Mouse (Mus musculus) fibroblast of lung, adult 2 months (primary cell): Measurements from ENCODE around the gene Sgms2.
"Not testable (repeated sequence)": the region's sequence is repeated elsewhere in the genome, so short reads cannot be mapped to it uniquely, and the experiment has no call there.

Experiments
- DNase-seq: peaks from one replicate; pipeline ENCODE4 v3.0.0-alpha.2; 2011; ENCODE audit warnings: low read depth

Sgms2 gene

DNA sequence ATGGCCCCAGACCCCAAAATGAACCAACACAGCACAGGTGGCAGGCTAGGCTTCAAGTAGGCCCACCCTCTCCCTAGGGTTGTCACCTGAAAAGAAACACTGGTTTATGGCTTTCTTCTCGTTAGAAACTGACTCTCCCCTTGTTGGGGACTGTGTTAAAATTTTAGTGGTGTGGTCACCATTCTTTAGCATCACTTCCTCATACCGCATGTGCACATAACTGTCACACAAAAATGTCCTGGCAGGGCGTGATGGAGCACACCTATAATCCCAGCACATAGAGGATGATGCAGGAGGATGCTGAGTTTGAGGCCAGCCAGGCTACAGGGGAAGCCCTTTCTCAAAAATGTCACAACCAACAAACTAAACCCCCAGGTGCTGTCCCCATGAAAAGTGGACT lies 133.6 kb downstream of the Sgms2 start:
- no peak for DNase-seq

DNA sequence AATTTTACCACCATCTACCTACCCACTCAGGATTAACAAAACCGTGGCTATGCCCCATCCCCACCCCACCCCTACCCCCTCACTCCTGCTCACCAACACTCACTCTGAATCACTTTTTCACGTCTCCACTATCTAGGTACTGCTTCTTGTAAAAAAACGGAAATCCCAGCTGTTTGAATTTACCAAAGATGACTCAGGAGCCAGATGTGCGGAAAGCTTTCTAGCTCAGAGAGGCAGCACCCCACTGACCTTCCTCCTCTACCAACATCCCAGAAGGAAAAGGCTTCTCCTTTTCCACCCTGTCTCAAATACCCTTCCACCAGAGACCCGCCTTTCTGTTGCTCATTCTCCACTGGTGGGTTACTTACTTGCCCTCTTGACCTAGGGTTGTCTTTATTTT lies 135.2 kb downstream of the Sgms2 start:
- DNase-seq: no peak

DNA sequence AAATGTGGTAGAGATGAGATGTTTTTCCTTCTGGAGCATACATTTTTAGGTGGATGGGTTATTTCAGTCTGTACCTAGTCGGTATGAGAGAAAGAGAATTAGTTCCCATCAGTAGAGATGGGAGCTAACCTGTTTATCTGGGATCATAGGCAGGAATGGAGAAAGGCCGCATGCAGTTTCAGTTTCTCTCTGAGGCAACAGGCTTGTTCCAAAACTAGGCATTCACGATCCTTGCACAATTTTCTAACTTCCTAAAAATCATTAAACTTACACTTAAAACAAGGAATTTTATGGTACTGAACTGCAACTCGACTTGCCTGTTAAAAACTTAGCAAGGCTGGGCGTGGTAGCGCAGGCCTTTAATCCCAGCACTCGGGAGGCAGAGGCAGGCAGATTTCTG lies 140.7 kb downstream of the Sgms2 start:
- no peak for DNase-seq

DNA sequence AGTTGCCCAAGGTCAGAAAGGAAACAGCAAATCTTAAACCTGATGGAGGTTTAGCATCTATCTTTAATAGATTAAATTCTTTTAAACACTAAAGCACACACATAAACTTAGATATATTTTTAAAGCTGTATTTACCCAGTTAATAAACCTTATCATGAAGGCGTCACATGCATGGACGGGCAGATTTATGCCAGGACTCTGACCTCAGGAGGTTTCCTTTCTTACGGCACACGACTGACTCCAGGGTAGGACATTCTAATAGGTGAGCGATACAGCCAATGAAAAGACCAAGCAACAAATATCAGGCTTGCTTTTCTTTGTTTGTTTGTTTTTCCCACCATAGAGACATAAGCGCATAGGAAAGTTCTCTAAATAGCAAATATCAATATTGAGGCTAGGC lies 142.2 kb downstream of the Sgms2 start:
- no peak for DNase-seq

DNA sequence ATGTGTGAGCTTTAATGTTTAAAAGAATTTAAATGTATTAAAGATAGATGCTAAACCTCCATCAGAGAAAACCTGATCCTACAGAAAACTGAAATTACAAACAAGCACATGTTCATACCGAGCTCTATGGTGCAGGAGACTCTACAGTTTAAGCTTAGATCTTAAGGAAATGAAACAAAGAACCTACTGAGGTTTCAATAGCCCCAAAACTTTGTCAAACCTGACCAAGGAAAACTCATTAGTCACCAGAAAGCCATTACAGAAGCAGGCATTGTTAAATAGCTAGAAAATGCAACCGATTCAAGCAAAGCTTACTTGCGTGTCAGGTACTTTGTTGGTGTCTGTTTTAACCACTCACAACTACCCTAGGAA lies 142.6 kb downstream of the Sgms2 start:
- no peak for DNase-seq

DNA sequence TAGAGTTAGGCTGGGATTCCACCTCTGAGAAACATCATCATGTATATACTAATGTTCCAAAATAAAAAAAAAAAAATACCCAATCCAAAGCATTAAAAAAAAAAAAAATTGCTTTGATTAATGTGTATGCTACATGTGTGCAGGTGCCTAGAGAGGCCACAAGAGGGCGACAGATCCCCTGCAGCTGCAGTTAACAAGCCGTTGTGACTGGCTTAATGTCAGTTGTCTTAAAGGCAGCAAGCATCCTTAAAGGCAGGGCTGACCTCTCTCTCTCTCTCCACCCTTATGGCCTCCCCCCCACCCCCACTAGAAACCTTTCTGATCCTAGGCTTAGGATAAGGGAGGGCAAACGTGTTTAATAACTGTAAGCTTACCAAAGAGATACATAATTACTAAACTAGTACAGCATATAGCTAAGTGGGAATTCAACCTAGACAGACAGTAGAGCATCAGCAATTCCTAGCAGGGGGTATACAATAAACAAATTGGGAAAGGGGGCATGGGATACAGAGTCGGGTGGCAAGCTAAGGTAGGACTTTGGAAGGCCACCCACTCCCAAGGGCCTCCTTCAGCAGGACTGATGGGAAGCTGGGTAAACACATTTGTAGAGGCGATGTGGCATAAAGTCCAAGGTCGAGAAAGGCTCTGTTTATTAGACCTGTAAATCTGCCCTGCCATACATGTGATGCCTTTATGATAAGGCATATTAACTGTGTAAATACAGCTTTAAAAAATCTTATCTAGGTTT lies 143.2 kb downstream of the Sgms2 start:
- DNase-seq: no peak

DNA sequence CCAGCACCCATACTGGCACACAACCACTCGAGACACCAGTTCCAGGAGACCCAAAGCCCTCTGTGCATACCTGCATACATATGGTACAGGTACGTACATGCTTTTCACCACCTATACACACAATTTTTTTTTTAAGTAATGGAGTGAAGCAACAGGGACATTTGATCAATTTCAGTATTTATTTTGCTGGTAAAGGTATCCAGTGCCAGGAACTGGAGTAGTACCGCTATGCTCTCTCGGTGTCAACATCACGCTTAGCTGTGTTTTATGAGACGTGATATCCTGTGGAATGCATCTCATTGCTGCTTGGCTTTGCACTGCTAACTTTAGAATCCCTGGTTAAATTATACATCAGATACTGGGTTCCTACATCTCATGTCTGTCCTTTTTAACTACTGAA lies 145.3 kb downstream of the Sgms2 start:
- no peak for DNase-seq

DNA sequence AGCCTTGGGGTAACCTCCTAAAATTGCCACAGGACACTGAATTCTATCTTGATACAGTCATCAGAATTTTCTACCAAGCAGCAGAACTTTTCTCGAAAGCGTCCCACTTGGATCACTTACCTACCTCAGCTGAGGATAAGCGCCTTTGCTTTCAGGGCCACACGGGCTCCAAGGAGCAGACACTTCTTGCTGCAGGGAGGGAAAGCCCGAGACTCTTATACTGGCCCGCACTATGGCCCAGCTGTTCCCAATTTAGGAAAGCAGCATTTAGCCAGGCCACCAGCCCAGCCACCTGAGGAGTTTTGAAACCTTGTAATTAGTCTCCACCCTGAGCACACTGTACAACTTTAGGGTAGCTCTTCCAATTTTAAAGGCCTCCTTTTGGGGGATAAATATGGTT lies 147.9 kb downstream of the Sgms2 start:
- DNase-seq: no peak

GRCm38 (mm10) chr3:131340885-131341284 lies 150.3 kb downstream of the Sgms2 start:
- DNase-seq: no peak

DNA sequence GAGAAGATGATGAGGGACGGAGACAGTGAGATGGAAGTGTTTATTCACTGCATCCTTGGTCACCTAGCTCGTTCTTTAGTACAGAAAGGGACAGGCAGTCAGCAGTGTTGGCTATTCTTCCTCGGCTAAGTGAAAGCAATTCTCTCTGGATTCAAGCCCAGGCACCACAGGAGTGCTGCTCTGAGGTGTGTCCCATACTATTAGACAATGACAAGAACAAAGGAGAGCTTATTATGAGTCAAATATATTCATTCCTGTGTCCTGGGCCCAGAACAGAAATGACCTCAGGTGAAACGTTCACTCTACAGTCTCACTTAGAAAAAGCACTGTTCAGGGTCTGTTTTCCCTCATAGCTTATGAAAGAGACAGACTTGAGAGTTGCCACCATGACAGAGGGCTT lies 151.9 kb downstream of the Sgms2 start:
- DNase-seq: no peak

DNA sequence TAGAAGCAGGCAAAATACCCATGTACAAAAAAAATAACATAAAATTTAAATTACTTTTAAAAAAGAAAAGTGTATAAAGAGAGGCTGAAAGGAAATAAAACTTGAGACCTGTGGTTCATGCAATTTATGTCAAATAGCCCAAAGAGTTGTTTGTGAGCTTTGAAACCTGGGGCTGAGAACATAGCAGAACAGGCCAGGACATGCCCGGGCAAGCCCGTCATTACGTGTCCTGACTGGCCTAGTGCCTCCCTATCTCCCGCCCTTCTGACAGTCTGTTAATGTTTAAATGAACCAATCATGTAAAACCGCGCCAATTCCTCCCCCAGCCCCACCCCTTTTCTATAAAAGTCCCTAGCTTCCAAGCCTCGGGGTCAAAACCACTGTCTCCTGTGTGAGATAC lies 153.5 kb downstream of the Sgms2 start:
- not testable (repeated sequence) for DNase-seq

DNA sequence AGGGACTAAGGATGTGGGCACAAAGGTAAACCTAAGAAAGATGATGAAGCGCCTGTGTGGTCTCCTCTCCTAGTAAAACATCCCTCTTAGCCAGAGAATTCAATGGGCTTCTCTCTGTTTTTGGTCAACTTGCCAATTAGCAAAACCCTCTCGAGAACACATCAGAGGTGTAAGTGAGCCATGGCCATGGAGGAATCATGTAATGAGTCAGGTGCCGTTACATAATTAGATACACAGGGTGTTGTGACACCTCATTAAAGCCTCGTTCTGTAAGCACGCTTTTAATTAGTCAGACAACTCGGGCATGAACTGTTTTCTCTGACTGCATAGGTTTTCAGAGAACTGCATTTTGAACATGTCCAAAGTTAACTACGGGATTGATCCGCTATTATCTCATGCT lies 154.6 kb downstream of the Sgms2 start:
- DNase-seq: no peak

DNA sequence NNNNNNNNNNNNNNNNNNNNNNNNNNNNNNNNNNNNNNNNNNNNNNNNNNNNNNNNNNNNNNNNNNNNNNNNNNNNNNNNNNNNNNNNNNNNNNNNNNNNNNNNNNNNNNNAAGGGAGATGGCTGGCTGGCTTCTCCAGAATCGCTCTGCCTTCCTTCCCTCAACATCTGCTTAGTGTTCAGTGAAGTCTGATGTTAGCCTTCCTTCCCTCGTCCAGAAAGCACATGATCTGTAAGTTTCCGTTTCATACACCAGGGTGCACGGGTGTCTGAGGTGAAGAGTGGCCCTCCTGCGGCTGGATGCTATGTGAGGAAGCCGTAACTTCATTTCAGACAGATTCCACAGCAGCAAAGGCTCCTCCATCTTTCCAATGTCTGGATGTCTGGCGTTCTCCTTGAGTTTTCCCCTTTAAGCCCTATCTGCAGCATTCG lies 156.1 kb downstream of the Sgms2 start:
- no peak for DNase-seq

DNA sequence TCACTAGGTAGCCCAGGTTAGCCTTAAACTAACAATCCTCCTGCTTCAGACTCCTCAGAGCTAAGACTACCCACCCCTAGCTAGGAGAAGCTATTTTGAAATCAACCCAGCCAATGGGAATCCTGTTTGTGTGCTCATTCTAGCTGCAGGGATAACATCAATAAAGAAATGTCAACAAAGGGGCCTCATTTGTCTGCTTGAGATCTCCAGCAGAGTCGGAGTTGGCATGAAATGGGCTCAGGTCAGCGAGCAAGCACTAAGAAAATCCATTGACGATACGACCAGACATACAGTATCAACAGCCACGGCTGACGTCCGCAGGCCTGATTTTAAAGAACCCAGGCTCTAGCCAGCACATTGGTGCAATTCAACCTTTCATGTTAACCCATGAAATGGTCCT lies 164.0 kb downstream of the Sgms2 start:
- no peak for DNase-seq

DNA sequence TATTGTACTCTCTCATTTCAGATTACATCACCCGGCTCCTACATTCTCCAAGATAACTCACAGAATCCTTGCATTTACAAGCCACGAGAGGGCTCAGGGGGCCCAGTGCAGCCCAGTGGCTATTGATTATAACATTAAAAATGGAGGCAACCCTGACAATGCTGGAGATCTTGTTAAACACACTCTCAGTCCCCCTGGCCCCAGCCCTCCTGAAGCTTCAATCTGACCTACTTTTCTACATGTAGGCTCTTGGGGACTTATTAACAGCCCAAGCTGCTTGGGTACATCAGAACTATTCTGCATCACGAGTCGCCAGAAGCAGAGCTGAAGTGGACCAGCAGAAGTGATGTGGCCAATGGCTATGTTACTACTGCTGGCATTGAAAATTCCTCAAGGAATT lies 164.6 kb downstream of the Sgms2 start:
- no peak for DNase-seq

GRCm38 (mm10) chr3:131322081-131322815 lies 169.0 kb downstream of the Sgms2 start:
- no peak for DNase-seq

- DNase-seq: peak; percentile 36
These were observed 171.0 kb downstream of the Sgms2 start for GRCm38 (mm10) chr3:131320184-131320583.

DNA sequence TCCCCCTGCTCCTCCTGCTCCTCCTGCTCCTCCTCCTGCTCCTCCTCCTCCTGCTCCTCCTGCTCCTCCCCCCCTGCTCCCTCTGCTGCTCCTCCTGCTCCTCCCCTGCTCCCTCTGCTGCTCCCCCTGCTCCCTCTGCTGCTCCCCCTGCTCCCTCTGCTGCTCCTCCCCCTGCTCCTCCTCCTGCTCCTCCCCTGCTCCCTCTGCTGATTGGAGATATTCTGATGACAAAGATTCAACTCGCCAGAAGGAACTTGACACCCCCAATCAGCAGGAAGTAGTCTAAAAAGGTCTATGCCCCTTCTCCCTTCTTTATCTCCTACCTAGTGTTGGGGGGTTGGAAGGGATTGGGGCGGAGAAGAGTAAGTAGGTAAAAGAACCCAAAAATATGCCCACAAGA lies 173.0 kb downstream of the Sgms2 start:
- no peak for DNase-seq

DNA sequence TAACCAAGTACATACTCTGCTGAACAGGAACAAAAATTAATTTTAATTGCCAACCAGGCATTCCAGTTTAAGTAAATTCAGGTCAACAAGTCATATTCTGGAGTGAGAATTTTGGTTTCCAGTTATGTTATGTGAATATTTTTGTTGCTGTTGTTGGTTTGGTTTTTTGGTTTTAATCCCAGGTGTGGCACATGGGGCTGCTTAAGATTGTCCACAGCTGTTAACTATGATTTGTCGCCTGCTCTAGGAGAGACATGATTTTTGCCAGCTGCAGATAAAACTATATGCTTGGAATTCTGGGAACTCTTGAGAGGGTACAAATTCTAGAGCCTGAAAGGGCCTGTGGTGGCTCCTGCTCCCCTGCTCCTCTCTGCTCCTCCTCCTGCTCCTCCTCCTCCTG lies 174.1 kb downstream of the Sgms2 start:
- no peak for DNase-seq

DNA sequence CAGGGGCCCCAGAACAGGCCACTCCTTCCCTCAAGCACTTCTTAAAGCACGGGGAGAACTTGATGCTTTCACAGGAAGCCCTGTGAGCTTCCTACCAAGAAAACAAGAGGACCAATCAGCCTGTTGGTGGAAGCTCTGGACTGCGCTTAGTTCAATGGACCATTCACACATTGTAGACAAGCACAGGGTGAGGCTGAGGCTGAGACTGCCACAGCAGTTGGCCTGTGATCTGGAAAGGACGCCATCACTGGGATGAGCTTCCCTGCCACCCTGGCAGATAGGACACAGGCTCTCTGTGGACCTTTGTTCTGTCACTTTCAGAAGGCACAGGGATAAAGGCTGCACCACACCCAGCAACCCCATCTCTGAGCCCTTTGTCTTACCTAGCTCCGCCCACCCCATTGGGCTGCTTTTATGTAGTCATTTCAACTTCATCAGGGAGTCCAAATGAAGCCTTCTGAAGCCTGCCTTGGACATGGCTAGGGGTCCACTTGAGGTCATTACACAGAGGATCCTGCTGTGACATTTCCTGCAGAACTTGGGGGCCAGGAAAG lies 175.2 kb downstream of the Sgms2 start:
- no peak for DNase-seq

GRCm38 (mm10) chr3:131312340-131312739 lies 178.9 kb downstream of the Sgms2 start:
- DNase-seq: no peak

DNA sequence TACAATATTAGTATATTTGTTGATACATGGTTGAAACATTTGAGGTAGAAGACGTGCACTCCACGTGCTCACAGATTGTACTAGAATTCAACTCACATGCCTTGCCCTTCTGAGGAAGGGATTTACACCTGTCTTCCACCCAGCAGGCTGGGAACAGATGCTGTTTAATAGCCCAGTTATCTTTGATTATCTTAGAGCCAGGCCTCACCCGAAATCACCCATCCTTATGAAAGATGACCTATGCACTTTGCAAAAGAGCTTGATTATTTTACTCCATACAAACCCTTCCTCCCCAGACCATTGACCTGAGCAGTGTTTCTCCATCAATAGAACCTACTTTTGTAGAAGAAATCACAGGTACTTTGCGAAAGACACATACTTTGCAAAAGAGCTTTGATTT lies 180.6 kb downstream of the Sgms2 start:
- no peak for DNase-seq

DNA sequence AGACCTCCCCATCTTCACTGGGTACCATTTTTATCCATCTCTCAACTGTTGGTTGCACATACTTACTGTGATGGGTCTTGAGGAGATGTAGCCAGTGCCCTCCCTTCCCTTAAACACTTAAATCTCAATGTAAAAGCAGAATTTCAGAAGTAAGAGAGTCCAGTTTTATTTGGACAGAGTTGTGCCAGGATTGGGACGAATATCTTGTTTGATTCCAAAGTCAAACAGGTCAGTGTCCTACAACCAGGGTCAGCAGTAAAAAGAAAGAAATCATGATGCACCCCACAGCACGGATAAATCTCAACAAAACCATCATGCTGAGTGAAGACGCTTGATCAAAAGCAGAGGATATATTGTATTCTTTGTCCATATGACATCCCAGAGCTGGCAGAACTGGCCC lies 183.4 kb downstream of the Sgms2 start:
- no peak for DNase-seq

GRCm38 (mm10) chr3:131306255-131306654 lies 185.0 kb downstream of the Sgms2 start:
- DNase-seq: no peak
